Mouse (Mus musculus): Measurements from ENCODE around the gene Rab11b. TPM values are rescaled to one million over a fixed set of nuclear protein-coding genes. Genes with fewer than 3 reads are reported as not detected.
"Not testable (repeated sequence)": the region's sequence is repeated elsewhere in the genome, so short reads cannot be mapped to it uniquely, and the experiment has no call there.

The Rab11b gene
- polyA plus RNA-seq, 1 experiment from 2014 or later, result 156 TPM

GRCm38 (mm10) chr17:33744686-33745384 lies 15.5 kb downstream of the Rab11b start:
- H3K9ac ChIP-seq (ENCODE audit: low read depth, low read length), result no peak overlapping the region
- no peak for DNase-seq (ENCODE audit: low spot score)
- H3K4me2 ChIP-seq (ENCODE audit: low read depth, low read length), result no peak overlapping the region
- no peak overlapping the region for H3K27ac ChIP-seq (replicated peaks; ENCODE audit: low read depth, low read length)
- H3K36me3 ChIP-seq (ENCODE audit: control insufficient read depth, insufficient read depth, low read length), result peaks cover 39% of the 10 kb centered on the region
- 85% methylated on average over 5 of the region's 5 CpGs for WGBS
- H3K4me1 ChIP-seq (ENCODE audit: control insufficient read depth, insufficient read depth, low read length), result no peaks in the 10 kb centered on the region
- no peak for ATAC-seq (ENCODE audit: low read depth)
- H3K4me3 ChIP-seq (ENCODE audit: low read depth, low read length), result no peak overlapping the region
- 0 out of 2 replicates have a peak, but pooled peaks cover 5% of the 10 kb centered on the region for H3K9me3 ChIP-seq (ENCODE audit: control insufficient read depth, low read length)
- H3K27me3 ChIP-seq (replicated peaks; ENCODE audit: control insufficient read depth, insufficient read depth, low read length), result no peaks in the 10 kb centered on the region

- H3K36me3 ChIP-seq (ENCODE audit: control insufficient read depth, insufficient read depth, low read length), result peaks cover 16% of the 10 kb centered on the region; the same call in 1 of the 2 replicates
- ATAC-seq (ENCODE audit: low read depth), result no peak
These were observed 17.9 kb downstream of the Rab11b start for GRCm38 (mm10) chr17:33742420-33742819.

GRCm38 (mm10) chr17:33733526-33733925 lies 26.8 kb downstream of the Rab11b start:
- H3K4me2 ChIP-seq (ENCODE audit: low read depth, low read length); H3K27me3 ChIP-seq (replicated peaks; ENCODE audit: control insufficient read depth, insufficient read depth, low read length); DNase-seq (ENCODE audit: low spot score); H3K4me3 ChIP-seq (ENCODE audit: low read depth, low read length); H3K9me3 ChIP-seq (ENCODE audit: control insufficient read depth, low read length); H3K36me3 ChIP-seq (ENCODE audit: control insufficient read depth, insufficient read depth, low read length); H3K27ac ChIP-seq (replicated peaks; ENCODE audit: low read depth, low read length); H3K4me1 ChIP-seq (ENCODE audit: control insufficient read depth, insufficient read depth, low read length); ATAC-seq (ENCODE audit: low read depth); H3K9ac ChIP-seq (ENCODE audit: low read depth, low read length): not testable (repeated sequence)
- 65% methylated on average over 10 of the region's 10 CpGs for WGBS

More at GRCm38 (mm10) chr17:33742420-33742819, 17.9 kb downstream of the Rab11b start:
- H3K9ac ChIP-seq (ENCODE audit: low read depth, low read length), result no peak overlapping the region
- DNase-seq (ENCODE audit: low spot score), result no peak
- WGBS, result 95% methylated on average over 1 of the region's 1 CpGs
- H3K9me3 ChIP-seq (ENCODE audit: control insufficient read depth, low read length), result 0 out of 2 replicates have a peak, but pooled peaks cover 5% of the 10 kb centered on the region
- H3K27ac ChIP-seq (replicated peaks; ENCODE audit: low read depth, low read length), result no peak overlapping the region
- no peaks in the 10 kb centered on the region for H3K27me3 ChIP-seq (replicated peaks; ENCODE audit: control insufficient read depth, insufficient read depth, low read length)
- no peaks in the 10 kb centered on the region for H3K4me1 ChIP-seq (ENCODE audit: control insufficient read depth, insufficient read depth, low read length)
- H3K4me3 ChIP-seq (ENCODE audit: low read depth, low read length), result no peak overlapping the region
- no peak overlapping the region for H3K4me2 ChIP-seq (ENCODE audit: low read depth, low read length)

- H3K9me3 ChIP-seq (ENCODE audit: control insufficient read depth, low read length); H3K9ac ChIP-seq (ENCODE audit: low read depth, low read length); ATAC-seq (ENCODE audit: low read depth); DNase-seq (ENCODE audit: low spot score); H3K4me2 ChIP-seq (ENCODE audit: low read depth, low read length); H3K27ac ChIP-seq (replicated peaks; ENCODE audit: low read depth, low read length); H3K36me3 ChIP-seq (ENCODE audit: control insufficient read depth, insufficient read depth, low read length); H3K4me3 ChIP-seq (ENCODE audit: low read depth, low read length); H3K27me3 ChIP-seq (replicated peaks; ENCODE audit: control insufficient read depth, insufficient read depth, low read length); H3K4me1 ChIP-seq (ENCODE audit: control insufficient read depth, insufficient read depth, low read length): not testable (repeated sequence)
- 64% methylated on average over 9 of the region's 9 CpGs for WGBS
These were observed 27.7 kb downstream of the Rab11b start for GRCm38 (mm10) chr17:33732556-33733083.

- H3K9ac ChIP-seq (ENCODE audit: low read depth, low read length), result no peak overlapping the region
- no peaks in the 10 kb centered on the region for H3K36me3 ChIP-seq (ENCODE audit: control insufficient read depth, insufficient read depth, low read length)
- WGBS, result 64% methylated on average over 2 of the region's 2 CpGs
- DNase-seq (ENCODE audit: low spot score) (no peak), ATAC-seq (ENCODE audit: low read depth) (no peak)
- no peak overlapping the region for H3K27ac ChIP-seq (replicated peaks; ENCODE audit: low read depth, low read length)
- 0 out of 2 replicates have a peak, but pooled peaks cover 3% of the 10 kb centered on the region for H3K9me3 ChIP-seq (ENCODE audit: control insufficient read depth, low read length)
- no peaks in the 10 kb centered on the region for H3K4me1 ChIP-seq (ENCODE audit: control insufficient read depth, insufficient read depth, low read length)
- no peaks in the 10 kb centered on the region for H3K27me3 ChIP-seq (replicated peaks; ENCODE audit: control insufficient read depth, insufficient read depth, low read length)
- H3K4me2 ChIP-seq (ENCODE audit: low read depth, low read length), result no peak overlapping the region
- H3K4me3 ChIP-seq (ENCODE audit: low read depth, low read length), result no peak overlapping the region
These were observed 31.1 kb downstream of the Rab11b start for GRCm38 (mm10) chr17:33729215-33729614.

- no peak for DNase-seq (ENCODE audit: low spot score)
- WGBS, result 86% methylated on average over 2 of the region's 2 CpGs
- no peaks in the 10 kb centered on the region for H3K36me3 ChIP-seq (ENCODE audit: control insufficient read depth, insufficient read depth, low read length)
- H3K9me3 ChIP-seq (ENCODE audit: control insufficient read depth, low read length), result 0 out of 2 replicates have a peak, but pooled peaks cover 3% of the 10 kb centered on the region
- H3K27ac ChIP-seq (replicated peaks; ENCODE audit: low read depth, low read length), result no peak overlapping the region
- H3K4me2 ChIP-seq (ENCODE audit: low read depth, low read length), result no peak overlapping the region
- H3K4me1 ChIP-seq (ENCODE audit: control insufficient read depth, insufficient read depth, low read length), result no peaks in the 10 kb centered on the region
- H3K27me3 ChIP-seq (replicated peaks; ENCODE audit: control insufficient read depth, insufficient read depth, low read length), result no peaks in the 10 kb centered on the region
- H3K4me3 ChIP-seq (ENCODE audit: low read depth, low read length), result no peak overlapping the region
- no peak for ATAC-seq (ENCODE audit: low read depth)
- H3K9ac ChIP-seq (ENCODE audit: low read depth, low read length), result no peak overlapping the region
These were observed 31.9 kb downstream of the Rab11b start for GRCm38 (mm10) chr17:33728396-33728795.

GRCm38 (mm10) chr17:33719736-33720378 lies 40.5 kb downstream of the Rab11b start:
- Histone ChIP-seq H3K27me3 (replicated peaks; ENCODE audit: control insufficient read depth, insufficient read depth, low read length) (no peaks in the 10 kb centered on the region), H3K27ac (replicated peaks; ENCODE audit: low read depth, low read length) (no peak overlapping the region), H3K9me3 (ENCODE audit: control insufficient read depth, low read length) (no peaks in the 10 kb centered on the region), H3K4me3 (ENCODE audit: low read depth, low read length) (no peak overlapping the region), H3K9ac (ENCODE audit: low read depth, low read length) (no peak overlapping the region), H3K36me3 (ENCODE audit: control insufficient read depth, insufficient read depth, low read length) (no peaks in the 10 kb centered on the region), H3K4me1 (ENCODE audit: control insufficient read depth, insufficient read depth, low read length) (0 out of 2 replicates have a peak, but pooled peaks cover 4% of the 10 kb centered on the region), H3K4me2 (ENCODE audit: low read depth, low read length) (no peak overlapping the region)
- DNase-seq (ENCODE audit: low spot score), result no peak
- no peak for ATAC-seq (ENCODE audit: low read depth)
- WGBS, result 93% methylated on average over 7 of the region's 7 CpGs

GRCm38 (mm10) chr17:33718944-33719725 lies 41.2 kb downstream of the Rab11b start:
- no peaks in the 10 kb centered on the region for H3K27me3 ChIP-seq (replicated peaks; ENCODE audit: control insufficient read depth, insufficient read depth, low read length)
- no peaks in the 10 kb centered on the region for H3K9me3 ChIP-seq (ENCODE audit: control insufficient read depth, low read length)
- DNase-seq (ENCODE audit: low spot score) (no peak), ATAC-seq (ENCODE audit: low read depth) (no peak)
- H3K4me2 ChIP-seq (ENCODE audit: low read depth, low read length), result peak overlapping the region; percentile 77
- no peak overlapping the region; the same call in 1 of the 2 replicates for H3K27ac ChIP-seq (replicated peaks; ENCODE audit: low read depth, low read length)
- peak overlapping the region; percentile 91 for H3K4me3 ChIP-seq (ENCODE audit: low read depth, low read length)
- H3K36me3 ChIP-seq (ENCODE audit: control insufficient read depth, insufficient read depth, low read length), result no peaks in the 10 kb centered on the region
- H3K9ac ChIP-seq (ENCODE audit: low read depth, low read length), result no peak overlapping the region
- 50% methylated on average over 10 of the region's 10 CpGs for WGBS
- H3K4me1 ChIP-seq (ENCODE audit: control insufficient read depth, insufficient read depth, low read length), result 0 out of 2 replicates have a peak, but pooled peaks cover 4% of the 10 kb centered on the region
